Mouse (Mus musculus): ENCODE measurements at regions not wholly inside any gene's neighbourhood (a gene's known extent, or its start where the extent isn't known, plus 50 kb on each side); places are given as distances from the start of the nearest gene placed in this dataset.

- TF ChIP-seq CTCF (IDR thresholded peaks at IDR 0.05; ENCODE audit: insufficient read depth, low read depth, low read length) (no peak), POLR2A (IDR thresholded peaks at IDR 0.05; ENCODE audit: insufficient read depth, low read depth, low read length) (no peak)
Measured at GRCm38 (mm10) chr4:124187108-124187507, 269.3 kb upstream of the 4930535I16Rik start.

Measured in olfactory bulb, adult 2 months (tissue).